9 mouse cellular contexts compared by ENCODE assay signal in the genomic region with DNA sequence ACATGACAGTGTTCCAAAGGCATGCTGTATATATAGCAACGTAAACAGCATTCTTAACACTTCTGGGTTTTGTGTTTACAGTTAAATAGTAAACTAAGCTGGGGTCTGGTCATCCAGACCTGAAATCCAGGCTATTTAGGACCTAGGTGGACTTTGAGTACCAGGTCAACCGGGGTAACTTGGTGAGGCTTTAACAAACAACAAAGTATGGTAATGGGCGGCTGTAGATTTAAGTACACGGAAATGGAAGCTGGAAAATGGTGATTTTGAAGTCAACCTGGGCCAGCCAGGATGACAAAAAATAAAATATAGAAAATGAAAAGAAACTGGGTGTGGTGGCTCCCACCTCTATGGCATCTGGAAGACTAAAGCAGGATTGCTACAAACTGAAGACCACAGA. TPM values are rescaled to one million over a fixed set of nuclear protein-coding genes. Genes with fewer than 3 reads are reported as not detected.
DNase-seq lines count a peak whose midpoint lies in the region; ATAC-seq and TF ChIP-seq lines count a peak whose summit lies in the region.
"Had no signal": no experiment of that assay in that cellular context is flagged by ENCODE, and none has a peak within 500 bp of the region (broad histone marks: within the 10 kb centered on the region; RNA-seq: fewer than 3 reads in every experiment).

No protein-coding gene starts in this region.

- no peaks in the 10 kb centered on the region for H3K9me3 ChIP-seq in embryonic facial prominence, embryonic 14.5 days (ENCODE audit: control insufficient read depth, low read length)
- no peaks in the 10 kb centered on the region for H3K9me3 ChIP-seq in kidney, postnatal 0 days (replicated peaks; ENCODE audit: low read length)
- no peaks in the 10 kb centered on the region for H3K9me3 ChIP-seq in neural tube, embryonic 12.5 days

- no peaks in the 10 kb centered on the region for H3K27me3 ChIP-seq in embryonic facial prominence, embryonic 14.5 days (replicated peaks; ENCODE audit: control insufficient read depth, insufficient read depth, low read length)
- no peaks in the 10 kb centered on the region for H3K27me3 ChIP-seq in kidney, postnatal 0 days (ENCODE audit: insufficient read depth, low read length)
- H3K27me3 ChIP-seq in neural tube, embryonic 12.5 days (replicated peaks), result no peaks in the 10 kb centered on the region
- H3K27me3 ChIP-seq: Patski had no signal

- no peak for ATAC-seq in embryonic facial prominence, embryonic 14.5 days (ENCODE audit: low read depth)
- peak; percentile 30; the same call in 1 of the 2 replicates for ATAC-seq in kidney, postnatal 0 days (replicated peaks; ENCODE audit: low FRiP score, low read depth)
- no peak; the same call in none of the 2 replicates for ATAC-seq in neural tube, embryonic 12.5 days (ENCODE audit: low FRiP score, low read depth)

- DNase-seq in kidney, adult 11 months, result peak; percentile 50
- no peak for DNase-seq in kidney, adult 18-20 months
- no peak for DNase-seq in embryonic facial prominence, embryonic 14.5 days (ENCODE audit: low spot score)
- peak; percentile 22 for DNase-seq in kidney, postnatal 0 days (ENCODE audit: low spot score)
- DNase-seq in frontal cortex, adult 2 months (ENCODE audit: extremely low spot score in 1 of 2, low spot score in 1 of 2), result no peak
- no peak for DNase-seq in left cerebral cortex, adult 9 months (ENCODE audit: low spot score in 2 of 2)
- no peak for DNase-seq in thymus, postnatal 4 days

- no peak for TF ChIP-seq CTCF in kidney, postnatal 0 days (IDR thresholded peaks at IDR 0.05; ENCODE audit: low read depth)

- WGBS in embryonic facial prominence, embryonic 14.5 days, result 86% methylated on average over 4 of the region's 4 CpGs
- 81% methylated on average over 4 of the region's 4 CpGs for WGBS in kidney, postnatal 0 days
- 88% methylated on average over 4 of the region's 4 CpGs for WGBS in neural tube, embryonic 12.5 days

- H3K36me3 ChIP-seq in embryonic facial prominence, embryonic 14.5 days (ENCODE audit: control insufficient read depth, insufficient read depth, low read length), result peaks cover 18% of the 10 kb centered on the region; the same call in 1 of the 2 replicates
- H3K36me3 ChIP-seq in kidney, postnatal 0 days (ENCODE audit: insufficient read depth, low read length), result peaks cover 5% of the 10 kb centered on the region; the same call in 1 of the 2 replicates
- H3K36me3 ChIP-seq in neural tube, embryonic 12.5 days, result peaks cover 20% of the 10 kb centered on the region

- H3K9ac ChIP-seq in embryonic facial prominence, embryonic 14.5 days (ENCODE audit: low read depth, low read length), result peak overlapping the region; percentile 26; the same call in 1 of the 2 replicates
- no peak overlapping the region for H3K9ac ChIP-seq in kidney, postnatal 0 days (ENCODE audit: low read depth, low read length)
- no peak overlapping the region for H3K9ac ChIP-seq in neural tube, embryonic 12.5 days

- peak overlapping the region; percentile 88 for H3K4me3 ChIP-seq in embryonic facial prominence, embryonic 14.5 days (ENCODE audit: low read depth, low read length)
- H3K4me3 ChIP-seq in kidney, postnatal 0 days (replicated peaks; ENCODE audit: low read depth, low read length), result peak overlapping the region; percentile 90
- H3K4me3 ChIP-seq in neural tube, embryonic 12.5 days, result peak overlapping the region; percentile 82

- H3K27ac ChIP-seq in embryonic facial prominence, embryonic 14.5 days (replicated peaks; ENCODE audit: low read depth, low read length), result 0 out of 2 replicates have a peak overlapping the region, but pooled peaks have one; percentile 46
- peak overlapping the region; percentile 75 for H3K27ac ChIP-seq in kidney, postnatal 0 days
- H3K27ac ChIP-seq in neural tube, embryonic 12.5 days, result no peak overlapping the region

- H3K4me2 ChIP-seq in embryonic facial prominence, embryonic 14.5 days (ENCODE audit: low read depth, low read length), result peak overlapping the region; percentile 73
- peak overlapping the region; percentile 85 for H3K4me2 ChIP-seq in kidney, postnatal 0 days (ENCODE audit: low read length)
- peak overlapping the region; percentile 84 for H3K4me2 ChIP-seq in neural tube, embryonic 12.5 days (replicated peaks)

- peaks cover 11% of the 10 kb centered on the region for H3K4me1 ChIP-seq in embryonic facial prominence, embryonic 14.5 days (ENCODE audit: control insufficient read depth, insufficient read depth, low read length)
- H3K4me1 ChIP-seq in kidney, postnatal 0 days (replicated peaks; ENCODE audit: insufficient read depth, low read length), result peaks cover 4% of the 10 kb centered on the region; the same call in 1 of the 2 replicates
- H3K4me1 ChIP-seq in neural tube, embryonic 12.5 days, result peaks cover 11% of the 10 kb centered on the region

RNA-seq across cellular contexts. Expression of a gene that starts 0.6 kb away (rescaled TPM):
- polyA plus RNA-seq in embryonic facial prominence, embryonic 14.5 days (2014; fragmentation: Nextera tagmentation; extraction: Ambion mirVana), result 0.60 and 0.63 TPM in 2 replicates
- polyA plus RNA-seq in kidney, postnatal 0 days (2015; fragmentation: Nextera tagmentation; extraction: Ambion mirVana), result 0.50 and 0.55 TPM in 2 replicates
- polyA plus RNA-seq in neural tube, embryonic 12.5 days (2016; fragmentation: Nextera tagmentation; extraction: Ambion mirVana), result 0.93 and 1.00 TPM in 2 replicates
- 1.5 and 1.7 TPM in 2 replicates for polyA plus RNA-seq in frontal cortex, adult 2 months (2012; rRNA removed)

RNA-seq across cellular contexts. Expression of a gene that starts 21.8 kb away (rescaled TPM):
- 3.9 and 4.9 TPM in 2 replicates for polyA plus RNA-seq in embryonic facial prominence, embryonic 14.5 days (2014; fragmentation: Nextera tagmentation; extraction: Ambion mirVana)
- polyA plus RNA-seq in kidney, postnatal 0 days (2015; fragmentation: Nextera tagmentation; extraction: Ambion mirVana), result 0.78 and 0.87 TPM in 2 replicates
- polyA plus RNA-seq in neural tube, embryonic 12.5 days (2016; fragmentation: Nextera tagmentation; extraction: Ambion mirVana), result 1.5 and 2.6 TPM in 2 replicates
- polyA plus RNA-seq in frontal cortex, adult 2 months (2012; rRNA removed), result 9.6 and 12.0 TPM in 2 replicates

Comparison
In these comparisons a context has a peak if more than half of its experiments do, and no peak if none do; other contexts are left out.
1. DNase-seq: peak in kidney, adult 11 months (single experiment) and kidney, postnatal 0 days (single experiment); none in kidney, adult 18-20 months (single experiment), embryonic facial prominence, embryonic 14.5 days (single experiment), frontal cortex, adult 2 months (0 of 2), left cerebral cortex, adult 9 months (0 of 2) and thymus, postnatal 4 days (single experiment).
2. Peak in every context shown above with its lines, with median percentiles within 50 percentile points of each other: H3K4me2 ChIP-seq and H3K4me3 ChIP-seq.